Mouse (Mus musculus) adrenal gland, postnatal 25 days (tissue): ENCODE measurements around the gene Dnase1l2. TPM values are rescaled to one million over a fixed set of nuclear protein-coding genes. Genes with fewer than 3 reads are reported as not detected.
"Not testable (repeated sequence)": the region's sequence is repeated elsewhere in the genome, so short reads cannot be mapped to it uniquely, and the experiment has no call there.

Experiments
- DNase-seq: peaks from one replicate; pipeline ENCODE4 v3.0.0; 2021; ENCODE audit warnings: mixed read lengths
- total RNA-seq: library from RNA; stranded (reverse); gene quantifications from 2 replicates; pipeline ENCODE4 v1.2.3, GENCODE M21; 2021

Gene Dnase1l2
- total RNA-seq, 1 experiment from 2014 or later: 3.5 TPM

DNA sequence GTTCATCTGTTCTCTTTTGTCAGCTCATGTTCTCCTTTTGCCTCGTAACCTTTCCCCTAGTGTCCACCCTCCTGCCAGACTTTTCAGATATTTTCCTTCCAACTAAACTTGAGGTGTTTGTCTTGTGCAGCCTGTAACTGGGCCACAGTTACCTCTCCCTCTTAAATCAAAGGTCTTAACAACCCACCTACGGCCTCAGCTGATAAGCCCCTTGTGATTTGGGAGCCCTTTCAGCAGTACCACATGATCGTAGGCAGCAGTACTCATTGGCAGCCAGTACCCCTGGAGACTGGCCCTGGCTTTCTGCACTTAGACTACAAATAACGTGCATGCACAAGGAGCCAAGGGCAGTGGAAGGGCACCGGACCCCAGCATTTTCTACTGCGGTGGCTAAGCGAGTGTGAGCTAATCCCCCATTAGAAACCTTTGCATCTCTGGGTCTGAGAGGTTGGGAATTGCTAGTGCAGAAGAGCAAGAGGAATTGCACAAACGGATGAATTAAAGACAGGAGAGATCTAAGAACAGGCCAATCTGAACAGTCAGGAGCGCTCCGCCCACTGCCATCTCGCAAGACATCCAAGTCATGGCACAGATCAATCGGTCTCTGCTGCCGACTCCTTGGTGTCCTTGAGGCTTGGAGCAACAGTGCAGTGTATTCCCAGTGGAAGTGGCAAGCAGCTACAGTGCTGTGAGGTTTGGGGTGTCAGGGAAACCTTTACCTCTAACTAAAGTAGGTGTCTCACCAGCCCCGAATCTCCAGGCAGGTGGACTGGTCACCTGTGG is 13.5 kb downstream of the Dnase1l2 start:
- DNase-seq: no peak

GRCm38 (mm10) chr17:24427170-24427557 is 15.7 kb downstream of the Dnase1l2 start:
- no peak for DNase-seq

GRCm38 (mm10) chr17:24426471-24427169 is 16.3 kb downstream of the Dnase1l2 start, which contains the start of gene Eci1:
Gene Eci1, plus strand, starts transcription at chr17:24426641.
- peak; percentile 98 for DNase-seq

- no peak for DNase-seq
Measured at GRCm38 (mm10) chr17:24425905-24426304, 17.0 kb downstream of the Dnase1l2 start.

- DNase-seq: not testable (repeated sequence)
Measured at GRCm38 (mm10) chr17:24425326-24425725, 17.6 kb downstream of the Dnase1l2 start.

GRCm38 (mm10) chr17:24424489-24424888 is 18.4 kb downstream of the Dnase1l2 start:
- no peak for DNase-seq

DNA sequence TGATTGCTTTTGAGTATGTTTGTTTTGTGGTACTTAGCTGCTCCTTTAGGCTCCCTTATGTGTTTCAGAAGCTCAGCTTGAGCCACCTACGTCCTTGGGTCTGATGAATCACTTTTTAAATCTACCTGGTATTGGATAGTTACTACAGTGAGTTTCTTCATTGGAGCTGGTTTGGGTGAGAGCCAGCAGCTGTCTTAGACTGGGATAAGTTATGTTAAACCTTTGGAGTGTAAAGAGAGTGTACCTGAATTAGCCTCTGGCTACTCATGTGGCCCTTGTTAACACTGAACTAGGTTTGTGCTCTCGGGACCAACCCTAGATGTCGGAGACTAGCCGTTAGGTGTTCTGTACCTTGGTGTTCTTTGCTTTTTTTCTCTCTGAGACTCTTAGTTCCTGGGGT is 19.8 kb downstream of the Dnase1l2 start:
- DNase-seq: no peak

GRCm38 (mm10) chr17:24416051-24416652 is 26.8 kb downstream of the Dnase1l2 start:
- no peak for DNase-seq

DNA sequence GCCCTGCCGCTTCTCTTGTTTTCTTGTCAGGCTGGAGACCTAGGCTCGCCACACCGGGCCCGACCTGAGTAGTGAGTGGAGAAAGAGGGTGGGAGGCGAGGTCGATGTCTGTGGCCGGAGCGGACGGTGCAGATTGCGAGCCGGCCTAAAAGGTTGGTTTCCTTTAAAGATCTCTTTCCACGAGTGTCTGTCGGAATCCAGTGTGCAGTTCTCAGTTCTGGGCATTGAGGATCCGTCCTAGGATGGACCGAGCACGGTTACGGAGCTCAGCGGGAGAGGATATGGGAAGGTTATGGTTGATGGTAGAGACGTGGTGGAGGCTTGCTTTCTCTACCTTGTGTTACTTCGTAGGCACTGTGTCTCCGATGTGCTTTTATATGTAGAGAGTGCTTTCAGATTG is 27.9 kb downstream of the Dnase1l2 start:
- no peak for DNase-seq

DNA sequence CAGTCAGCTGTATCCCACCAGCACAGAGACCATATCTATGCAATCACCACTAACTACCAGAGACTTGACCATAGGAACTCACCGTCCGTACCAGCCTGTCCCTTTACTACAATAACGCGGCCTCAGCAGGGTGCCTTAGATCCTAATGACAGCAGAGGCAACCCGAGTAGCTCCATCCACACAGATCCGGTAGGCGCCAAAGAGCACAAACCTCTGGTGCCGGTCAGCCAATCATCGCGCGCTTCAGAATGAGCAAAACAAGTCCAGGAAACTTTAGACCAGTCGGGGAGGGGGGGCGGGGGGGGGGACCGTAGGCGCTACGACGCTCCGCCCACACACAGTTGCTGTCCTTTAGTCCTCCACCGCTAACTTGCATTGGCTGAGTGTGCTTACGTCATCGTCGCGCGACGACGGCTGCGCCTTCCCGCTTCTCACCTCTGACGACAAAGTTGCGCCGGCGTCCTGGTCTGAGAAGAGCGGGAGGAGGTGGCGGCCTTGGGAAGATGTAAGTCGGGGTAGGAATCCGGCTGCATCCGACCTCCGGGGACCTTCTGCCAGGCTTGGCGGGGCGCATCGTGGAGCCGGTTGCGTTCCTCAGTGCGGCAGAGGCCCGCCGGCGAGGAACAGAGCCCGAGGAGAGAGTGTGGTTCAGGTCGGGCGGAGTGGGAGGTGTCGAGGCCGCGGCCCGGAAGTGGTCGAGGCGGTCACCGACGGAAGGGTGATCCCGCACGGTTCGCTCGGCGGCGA is 28.5 kb downstream of the Dnase1l2 start, which contains the start of gene Rnps1:
Gene Rnps1 (plus strand): TSS at position 336 of the 747 bp plus-strand sequence.
- DNase-seq: peak; percentile 94

DNA sequence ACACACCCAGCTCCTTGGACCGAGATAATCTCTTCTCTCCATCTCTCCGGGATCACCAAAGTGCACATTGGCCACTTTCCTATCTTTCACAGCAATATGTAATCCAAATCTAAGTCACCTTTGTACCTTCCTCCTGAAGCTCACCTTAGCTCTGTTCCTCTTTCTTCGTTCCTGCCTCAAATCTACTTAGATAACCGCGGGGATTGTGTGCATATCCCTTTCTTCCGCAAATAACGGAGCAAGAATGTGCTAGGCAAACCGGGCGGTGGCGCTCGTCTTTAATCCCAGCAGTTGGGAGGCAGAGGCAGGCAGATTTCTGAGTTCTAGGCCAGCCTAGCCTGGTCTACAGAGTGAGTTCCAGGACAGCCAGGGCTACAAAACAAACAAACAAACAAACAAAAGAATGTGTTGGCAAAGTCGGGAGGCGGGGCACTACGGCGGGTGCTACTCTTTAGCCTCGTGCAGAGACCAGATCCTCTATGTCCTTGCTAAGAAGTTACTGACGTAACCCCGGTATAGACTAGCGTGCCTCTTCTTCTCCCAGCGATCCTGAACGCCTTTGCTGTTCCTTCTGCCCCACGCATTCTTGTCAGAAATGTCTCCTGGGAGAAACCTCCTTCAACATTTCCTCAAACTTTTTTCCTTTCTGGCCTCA is 29.2 kb downstream of the Dnase1l2 start:
- DNase-seq: no peak

- no peak for DNase-seq
Measured at GRCm38 (mm10) chr17:24407116-24407803, 35.6 kb downstream of the Dnase1l2 start.

- peak; percentile 73 for DNase-seq
Measured at GRCm38 (mm10) chr17:24402371-24402770, 40.5 kb downstream of the Dnase1l2 start.

DNA sequence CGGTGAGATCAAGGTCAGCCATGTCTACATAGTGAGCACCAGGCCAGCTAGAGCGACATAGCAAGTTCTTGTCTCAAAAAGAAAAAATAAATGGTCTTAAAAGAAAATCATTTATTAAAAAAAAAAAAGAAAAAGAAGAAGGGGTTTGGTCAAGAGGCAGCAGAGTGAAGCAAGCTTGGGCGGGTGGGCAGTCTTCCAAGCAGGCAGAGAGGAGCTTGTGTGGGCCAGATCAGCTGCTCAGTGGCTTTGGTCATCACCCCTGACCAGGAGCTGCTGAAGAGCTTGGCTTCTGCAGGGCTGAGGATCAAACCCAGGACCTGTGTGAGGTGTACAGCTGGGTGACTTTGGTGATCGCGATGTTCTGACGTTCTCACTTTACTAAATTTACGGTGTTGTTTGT is 48.4 kb downstream of the Dnase1l2 start:
- DNase-seq: peak; percentile 56

DNA sequence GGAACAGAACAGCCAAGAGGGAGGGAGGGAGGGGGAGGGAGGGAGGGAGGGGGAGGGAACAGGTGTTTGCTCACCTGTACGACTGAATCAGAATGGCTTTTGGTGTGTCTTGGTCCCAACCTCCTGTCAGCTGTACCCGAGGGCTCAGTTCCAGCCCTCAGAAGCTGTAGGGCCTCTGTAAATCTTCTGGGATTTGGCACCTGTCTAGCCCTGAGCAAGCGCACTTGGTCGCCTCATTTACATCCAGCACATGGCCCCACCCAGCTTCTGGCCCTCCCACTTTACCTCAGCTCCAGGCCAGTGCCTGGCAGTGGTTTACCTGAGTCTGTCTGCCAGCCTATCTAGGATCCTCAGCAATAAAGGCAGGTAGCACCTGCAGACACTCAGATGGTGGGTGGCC is 49.4 kb downstream of the Dnase1l2 start:
- no peak for DNase-seq

- DNase-seq: no peak
Measured at GRCm38 (mm10) chr17:24391149-24391548, 51.8 kb downstream of the Dnase1l2 start.

Other genes starting within 250 kb of the Dnase1l2 start
- 13.8 and 22.4 TPM in 2 replicates for gene Tbc1d24, start 237.5 kb downstream of the Dnase1l2 start, total RNA-seq
- gene Ntn3, start 233.6 kb downstream of the Dnase1l2 start, total RNA-seq: 2.0 and 2.5 TPM in 2 replicates
- gene Tedc2, start 222.3 kb downstream of the Dnase1l2 start, total RNA-seq: 8.9 and 10.1 TPM in 2 replicates
- 8.3 and 9.6 TPM in 2 replicates for gene Ccnf, start 191.6 kb downstream of the Dnase1l2 start, total RNA-seq
- 0.12 TPM in 1 of 2 replicates, not detected in the other for gene Abca17, start 92.0 kb downstream of the Dnase1l2 start, total RNA-seq
- 23.8 and 28.1 TPM in 2 replicates for gene Abca3, start 91.2 kb downstream of the Dnase1l2 start, total RNA-seq
- gene Rnps1, start 28.5 kb downstream of the Dnase1l2 start, total RNA-seq: 72.0 and 76.1 TPM in 2 replicates
- 228 and 261 TPM in 2 replicates for gene Eci1, start 16.5 kb downstream of the Dnase1l2 start, total RNA-seq
- 21.7 and 33.7 TPM in 2 replicates for gene E4f1, start 27.2 kb upstream of the Dnase1l2 start, total RNA-seq
- gene Pgp, start 27.3 kb upstream of the Dnase1l2 start, total RNA-seq: 71.8 and 83.4 TPM in 2 replicates
- 0.85 and 0.95 TPM in 2 replicates for gene Bricd5, start 30.8 kb upstream of the Dnase1l2 start, total RNA-seq
- 29.7 and 37.3 TPM in 2 replicates for gene Mlst8, start 36.0 kb upstream of the Dnase1l2 start, total RNA-seq
- gene Caskin1, start 45.5 kb upstream of the Dnase1l2 start, total RNA-seq: 26.2 and 60.8 TPM in 2 replicates
- 105 and 133 TPM in 2 replicates for gene Traf7, start 84.8 kb upstream of the Dnase1l2 start, total RNA-seq
- 1.3 and 1.4 TPM in 2 replicates for gene Rab26, start 91.1 kb upstream of the Dnase1l2 start, total RNA-seq
- gene Pkd1, start 106.7 kb upstream of the Dnase1l2 start, total RNA-seq: 45.2 and 65.8 TPM in 2 replicates
- 108 and 138 TPM in 2 replicates for gene Tsc2, start 189.5 kb upstream of the Dnase1l2 start, total RNA-seq
- 7.2 and 12.6 TPM in 2 replicates for gene Nthl1, start 189.6 kb upstream of the Dnase1l2 start, total RNA-seq
- 53.4 and 63.5 TPM in 2 replicates for gene Slc9a3r2, start 207.2 kb upstream of the Dnase1l2 start, total RNA-seq
- not detected in 2 replicates for gene Npw, start 215.4 kb upstream of the Dnase1l2 start, total RNA-seq
- gene Zfp598, start 226.6 kb upstream of the Dnase1l2 start, total RNA-seq: 53.9 and 54.7 TPM in 2 replicates
- gene Syngr3, start 246.8 kb upstream of the Dnase1l2 start, total RNA-seq: 1.2 and 2.1 TPM in 2 replicates